Mouse (Mus musculus) layer of hippocampus, adult 9-11 months (tissue): ENCODE results near the gene Ehf.

Experiments
- DNase-seq: peaks from one replicate; pipeline ENCODE4 v3.0.0; 2022

Ehf gene

GRCm38 (mm10) chr2:103293214-103293613 lies 9.9 kb downstream of the Ehf start:
- DNase-seq = no peak

- DNase-seq = no peak
Measured at GRCm38 (mm10) chr2:103290705-103291269, 12.3 kb downstream of the Ehf start.

- no peak for DNase-seq
Measured at GRCm38 (mm10) chr2:103290167-103290566, 12.9 kb downstream of the Ehf start.

- no peak for DNase-seq
Measured at GRCm38 (mm10) chr2:103289407-103289950, 13.6 kb downstream of the Ehf start.

- no peak for DNase-seq
Measured at GRCm38 (mm10) chr2:103287716-103288115, 15.4 kb downstream of the Ehf start.

GRCm38 (mm10) chr2:103285561-103285960 lies 17.5 kb downstream of the Ehf start:
- DNase-seq = no peak

- no peak for DNase-seq
Measured at GRCm38 (mm10) chr2:103283730-103284129, 19.3 kb downstream of the Ehf start.

- DNase-seq = peak; percentile 23
Measured at GRCm38 (mm10) chr2:103282184-103282750, 20.8 kb downstream of the Ehf start.

GRCm38 (mm10) chr2:103279927-103280326 lies 23.2 kb downstream of the Ehf start:
- DNase-seq = no peak

GRCm38 (mm10) chr2:103278476-103278875 lies 24.6 kb downstream of the Ehf start:
- no peak for DNase-seq

GRCm38 (mm10) chr2:103277794-103278193 lies 25.3 kb downstream of the Ehf start:
- no peak for DNase-seq

GRCm38 (mm10) chr2:103275316-103275960 lies 27.6 kb downstream of the Ehf start:
- DNase-seq = no peak

GRCm38 (mm10) chr2:103274803-103275202 lies 28.3 kb downstream of the Ehf start:
- peak; percentile 8 for DNase-seq

GRCm38 (mm10) chr2:103274270-103274669 lies 28.8 kb downstream of the Ehf start:
- no peak for DNase-seq

GRCm38 (mm10) chr2:103271481-103271880 lies 31.6 kb downstream of the Ehf start:
- DNase-seq = no peak

GRCm38 (mm10) chr2:103270556-103271160 lies 32.4 kb downstream of the Ehf start:
- peak; percentile 6 for DNase-seq

GRCm38 (mm10) chr2:103239086-103239485 lies 64.0 kb downstream of the Ehf start:
- no peak for DNase-seq

- DNase-seq = no peak
Measured at GRCm38 (mm10) chr2:103226781-103227180, 76.3 kb downstream of the Ehf start.

GRCm38 (mm10) chr2:103220871-103221270 lies 82.2 kb downstream of the Ehf start:
- no peak for DNase-seq

GRCm38 (mm10) chr2:103218323-103218722 lies 84.8 kb downstream of the Ehf start:
- no peak for DNase-seq

GRCm38 (mm10) chr2:103215801-103216200 lies 87.3 kb downstream of the Ehf start:
- no peak for DNase-seq

GRCm38 (mm10) chr2:103214861-103215260 lies 88.2 kb downstream of the Ehf start:
- DNase-seq = no peak

- no peak for DNase-seq
Measured at GRCm38 (mm10) chr2:103213547-103213946, 89.5 kb downstream of the Ehf start.
